Mouse (Mus musculus): ENCODE data around the gene Phc2.

DNA sequence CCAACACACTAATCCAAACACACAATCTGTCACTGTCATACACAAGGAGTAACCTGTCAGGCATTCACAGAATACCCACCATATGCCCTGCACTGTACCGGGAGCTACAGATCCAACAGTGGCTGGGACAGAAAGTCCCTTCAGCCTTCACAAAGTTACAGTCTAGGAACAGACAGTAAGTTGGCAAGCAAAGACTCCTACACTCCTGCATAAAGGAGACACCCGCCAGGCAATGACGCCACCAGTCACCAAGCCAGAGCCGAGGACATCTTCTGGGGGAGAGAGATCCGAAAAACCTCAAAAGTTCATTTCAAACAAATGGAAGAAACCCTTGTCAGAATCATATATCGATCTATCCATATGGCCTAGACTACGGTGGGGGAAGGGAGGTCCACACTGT, 47.9 kb upstream of the Phc2 start:
- no peak for TF ChIP-seq POLR2A (IDR thresholded peaks at IDR 0.05; ENCODE audit: insufficient read depth, low read depth, low read length)
- no peak for TF ChIP-seq CTCF (IDR thresholded peaks at IDR 0.05)
- TF ChIP-seq EP300 (IDR thresholded peaks at IDR 0.05; ENCODE audit: insufficient read depth, low read depth, low read length), result no peak
